Mouse (Mus musculus) neural tube, embryonic 13.5 days (tissue): ENCODE results near the gene Defb23. TPM values are rescaled to one million over a fixed set of nuclear protein-coding genes. Genes with fewer than 3 reads are reported as not detected.
"Not testable (repeated sequence)": the region's sequence is repeated elsewhere in the genome, so short reads cannot be mapped to it uniquely, and the experiment has no call there.

Experiments used
- ATAC-seq: fragments of 200-750 bp; cut with Nextera tagmentation; 2 replicates; pipeline ENCODE4 v1.8.0; 2017; ENCODE audit warnings: low read depth, mild to moderate bottlenecking, moderate TSS enrichment, moderate library complexity
- H3K27ac ChIP-seq: fragments of 300-500 bp; sonication (generic); replicated peaks from 2 replicates; pipeline ENCODE4 v1.5.1; 2015; ENCODE audit warnings: moderate library complexity, mild to moderate bottlenecking, inconsistent platforms
- H3K27me3 ChIP-seq: fragments of 300-500 bp; sonication (generic); 2 replicates; pipeline ENCODE4 v1.6.1; 2015; ENCODE audit warnings: mild to moderate bottlenecking, inconsistent platforms
- H3K36me3 ChIP-seq: fragments of 300-500 bp; sonication (generic); 2 replicates; pipeline ENCODE4 v1.6.1; 2015; ENCODE audit warnings: mild to moderate bottlenecking, inconsistent platforms
- H3K4me1 ChIP-seq: fragments of 300-500 bp; sonication (generic); replicated peaks from 2 replicates; pipeline ENCODE4 v1.6.1; 2015; ENCODE audit warnings: inconsistent platforms
- H3K4me2 ChIP-seq: fragments of 300-500 bp; sonication (generic); 2 replicates; pipeline ENCODE4 v1.6.1; 2015; ENCODE audit warnings: inconsistent platforms, mild to moderate bottlenecking, moderate library complexity
- H3K4me3 ChIP-seq: fragments of 300-500 bp; sonication (generic); 2 replicates; pipeline ENCODE4 v1.5.1; 2015; ENCODE audit warnings: mild to moderate bottlenecking, inconsistent platforms
- H3K9ac ChIP-seq: fragments of 300-500 bp; sonication (generic); 2 replicates; pipeline ENCODE4 v1.6.1; 2015; ENCODE audit warnings: moderate library complexity, mild to moderate bottlenecking, inconsistent platforms
- H3K9me3 ChIP-seq: fragments of 300-500 bp; sonication (generic); 2 replicates; pipeline ENCODE4 v1.6.1; 2016; ENCODE audit warnings: inconsistent platforms
- WGBS: fragments of 180-500 bp; shearing (Covaris S2); methylation state at CpG from one replicate; pipeline ENCODE4 v1.1.7; 2015; 5-methylcytosine and 5-hydroxymethylcytosine counted together
- polyA plus RNA-seq: library from polyadenylated mRNA; unstranded; fragments of >200 nt; fragmentation: Nextera tagmentation; extraction: Ambion mirVana; gene quantifications from 2 replicates; pipeline ENCODE4 v1.2.1, GENCODE M21; 2015

The Defb23 gene
- polyA plus RNA-seq, 1 experiment from 2014 or later, result not detected

DNA sequence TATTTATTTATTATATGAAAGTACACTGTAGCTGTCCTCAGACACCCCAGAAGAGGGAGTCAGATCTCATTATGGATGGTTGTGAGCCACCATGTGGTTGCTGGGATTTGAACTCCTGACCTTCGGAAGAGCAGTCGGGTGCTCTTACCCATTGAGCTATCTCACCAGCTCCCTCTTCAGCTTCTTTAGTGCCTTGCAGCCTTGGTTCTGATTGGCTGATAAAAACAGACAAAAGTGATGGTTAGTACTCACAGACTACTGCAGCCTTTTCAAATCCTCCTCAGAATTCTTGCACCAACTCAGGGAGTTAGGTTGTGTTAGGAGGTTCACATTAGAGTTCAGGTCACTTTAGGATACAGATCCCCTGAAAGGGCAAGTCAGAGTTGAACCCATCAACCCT lies 35.9 kb downstream of the Defb23 start:
- H3K27me3 ChIP-seq, H3K4me3 ChIP-seq, ATAC-seq, H3K27ac ChIP-seq, H3K4me2 ChIP-seq, H3K9ac ChIP-seq, H3K36me3 ChIP-seq, H3K9me3 ChIP-seq, H3K4me1 ChIP-seq: not testable (repeated sequence)
- 73% methylated on average over 2 of the region's 2 CpGs for WGBS

DNA sequence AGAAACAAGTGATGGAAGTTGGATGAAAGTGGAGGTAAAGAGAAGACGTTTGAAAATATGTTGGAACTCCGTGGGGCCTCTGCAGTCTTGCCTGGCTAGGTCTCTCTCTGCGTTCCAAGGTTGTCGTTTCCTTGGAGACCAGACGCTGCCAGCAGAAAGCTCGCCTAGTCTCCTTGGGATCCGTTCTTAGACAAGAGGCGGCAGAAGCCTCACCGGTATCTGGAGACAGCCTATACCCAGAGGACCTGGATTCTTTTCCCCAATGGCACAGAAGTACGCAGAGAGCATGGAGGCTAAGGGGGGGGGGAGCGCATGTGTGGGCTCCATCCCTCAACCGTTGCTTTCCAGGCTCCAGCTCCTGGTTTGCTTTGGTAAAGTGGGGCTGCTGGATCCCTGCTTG lies 36.9 kb downstream of the Defb23 start:
- Histone ChIP-seq H3K4me2 (peak overlapping the region; percentile 36), H3K27me3 (no peaks in the 10 kb centered on the region; the same call in 1 of the 2 replicates), H3K36me3 (no peaks in the 10 kb centered on the region), H3K27ac (no peak overlapping the region), H3K4me3 (no peak overlapping the region), H3K9me3 (no peaks in the 10 kb centered on the region), H3K9ac (0 out of 2 replicates have a peak overlapping the region, but pooled peaks have one; percentile 13), H3K4me1 (peaks cover 5% of the 10 kb centered on the region)
- WGBS, result 3% methylated on average over 12 of the region's 12 CpGs
- no peak for ATAC-seq

GRCm38 (mm10) chr2:152415786-152416185 lies 48.6 kb downstream of the Defb23 start:
- no peaks in the 10 kb centered on the region for H3K9me3 ChIP-seq
- 97% methylated on average over 3 of the region's 3 CpGs for WGBS
- peak overlapping the region; percentile 96; the same call in 1 of the 2 replicates for H3K9ac ChIP-seq
- H3K4me2 ChIP-seq, result peak overlapping the region; percentile 98
- H3K27me3 ChIP-seq, result no peaks in the 10 kb centered on the region
- no peak for ATAC-seq
- H3K4me3 ChIP-seq, result peak overlapping the region; percentile 92
- H3K27ac ChIP-seq, result peak overlapping the region; percentile 97; the same call in 1 of the 2 replicates
- H3K36me3 ChIP-seq, result no peaks in the 10 kb centered on the region
- H3K4me1 ChIP-seq, result peaks cover 40% of the 10 kb centered on the region

- H3K4me1 ChIP-seq, result peaks cover 45% of the 10 kb centered on the region
- H3K9ac ChIP-seq, result peak within 1 kb of the TSS; percentile 96
- H3K36me3 ChIP-seq, result no peaks in the 10 kb centered on the region
- 29% methylated on average over 4 of the region's 4 CpGs for WGBS
- ATAC-seq, result no peak
- H3K4me3 ChIP-seq, result peak within 1 kb of the TSS; percentile 92
- H3K27ac ChIP-seq, result peak within 1 kb of the TSS; percentile 97
- H3K9me3 ChIP-seq, result no peaks in the 10 kb centered on the region
- no peaks in the 10 kb centered on the region for H3K27me3 ChIP-seq
- peak within 1 kb of the TSS; percentile 98 for H3K4me2 ChIP-seq
Observed at GRCm38 (mm10) chr2:152415287-152415686, 49.1 kb downstream of the Defb23 start, which contains the start of gene 6820408C15Rik. 6820408C15Rik (plus strand) TSS chr2:152415587.

DNA sequence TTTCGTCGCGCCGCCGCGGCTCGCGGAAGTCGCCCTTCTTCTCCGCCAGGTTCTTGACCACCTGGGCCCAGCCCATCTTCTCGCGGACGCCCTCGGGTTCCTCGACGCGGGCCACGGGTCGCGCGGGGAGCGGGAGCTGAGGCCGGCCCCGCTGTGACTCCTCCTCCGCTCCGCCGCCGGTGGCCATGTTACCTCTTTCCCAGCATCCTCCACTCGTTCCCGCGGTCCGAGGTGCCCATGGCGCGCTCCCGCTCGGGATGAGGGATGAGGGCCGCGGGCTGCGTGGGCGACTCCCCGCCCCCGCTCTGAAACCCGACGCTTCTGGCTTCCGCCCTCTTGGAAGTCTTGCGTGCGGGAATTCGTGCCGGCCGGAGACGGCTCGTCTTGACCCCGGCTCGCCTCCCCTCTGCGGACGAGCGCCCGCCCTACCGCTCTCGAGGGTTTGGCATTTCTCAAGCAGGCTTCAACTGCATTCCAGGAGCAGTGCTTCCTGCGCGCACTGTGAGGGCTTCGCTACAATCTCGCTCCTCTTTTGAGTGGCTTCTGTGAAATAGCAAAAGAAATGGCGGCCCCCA lies 49.7 kb downstream of the Defb23 start, which contains the start of gene Zcchc3:
Gene Zcchc3, minus strand, starts transcription at position 437 of the 575 bp plus-strand sequence.
- no peaks in the 10 kb centered on the region for H3K36me3 ChIP-seq
- peak within 1 kb of the TSS; percentile 98 for H3K4me2 ChIP-seq
- no peaks in the 10 kb centered on the region for H3K9me3 ChIP-seq
- ATAC-seq, result peak; percentile 84
- peak within 1 kb of the TSS; percentile 92 for H3K4me3 ChIP-seq
- peaks cover 51% of the 10 kb centered on the region for H3K4me1 ChIP-seq
- no peaks in the 10 kb centered on the region for H3K27me3 ChIP-seq
- H3K9ac ChIP-seq, result peak within 1 kb of the TSS; percentile 96
- peak within 1 kb of the TSS; percentile 97 for H3K27ac ChIP-seq
- WGBS, result 0% methylated on average over 57 of the region's 65 CpGs

- ATAC-seq, result peak; percentile 34
- Histone ChIP-seq H3K4me3 (peak overlapping the region; percentile 92), H3K4me2 (peak overlapping the region; percentile 98), H3K9me3 (no peaks in the 10 kb centered on the region), H3K27ac (peak overlapping the region; percentile 97), H3K9ac (peak overlapping the region; percentile 96), H3K36me3 (no peaks in the 10 kb centered on the region), H3K4me1 (peaks cover 56% of the 10 kb centered on the region), H3K27me3 (no peaks in the 10 kb centered on the region)
- under 1% methylated on average over 81 of the region's 86 CpGs for WGBS
Observed at GRCm38 (mm10) chr2:152413765-152414584, 50.4 kb downstream of the Defb23 start.

GRCm38 (mm10) chr2:152413158-152413764 lies 51.2 kb downstream of the Defb23 start:
- no peaks in the 10 kb centered on the region for H3K27me3 ChIP-seq
- no peaks in the 10 kb centered on the region for H3K9me3 ChIP-seq
- peak overlapping the region; percentile 98 for H3K4me2 ChIP-seq
- no peak for ATAC-seq
- H3K36me3 ChIP-seq, result no peaks in the 10 kb centered on the region
- peak overlapping the region; percentile 92 for H3K4me3 ChIP-seq
- peaks cover 56% of the 10 kb centered on the region for H3K4me1 ChIP-seq
- H3K9ac ChIP-seq, result peak overlapping the region; percentile 96
- WGBS, result 2% methylated on average over 21 of the region's 21 CpGs
- H3K27ac ChIP-seq, result peak overlapping the region; percentile 97

GRCm38 (mm10) chr2:152412526-152413157 lies 51.8 kb downstream of the Defb23 start:
- Histone ChIP-seq H3K4me1 (peaks cover 56% of the 10 kb centered on the region), H3K9me3 (no peaks in the 10 kb centered on the region), H3K4me2 (peak overlapping the region; percentile 98), H3K9ac (peak overlapping the region; percentile 96), H3K27me3 (no peaks in the 10 kb centered on the region), H3K27ac (peak overlapping the region; percentile 97), H3K4me3 (peak overlapping the region; percentile 92), H3K36me3 (no peaks in the 10 kb centered on the region)
- 3% methylated on average over 15 of the region's 15 CpGs for WGBS
- no peak for ATAC-seq

GRCm38 (mm10) chr2:152411471-152411870 lies 52.9 kb downstream of the Defb23 start:
- Histone ChIP-seq H3K27me3 (no peaks in the 10 kb centered on the region), H3K4me3 (peak overlapping the region; percentile 92), H3K9me3 (no peaks in the 10 kb centered on the region), H3K9ac (peak overlapping the region; percentile 96), H3K4me2 (peak overlapping the region; percentile 98), H3K4me1 (peaks cover 58% of the 10 kb centered on the region), H3K27ac (peak overlapping the region; percentile 97), H3K36me3 (no peaks in the 10 kb centered on the region)
- 7% methylated on average over 7 of the region's 7 CpGs for WGBS
- ATAC-seq, result no peak

- peaks cover 61% of the 10 kb centered on the region for H3K4me1 ChIP-seq
- H3K4me2 ChIP-seq, result peak overlapping the region; percentile 98
- H3K9me3 ChIP-seq, result no peaks in the 10 kb centered on the region
- H3K27me3 ChIP-seq, result no peaks in the 10 kb centered on the region
- peak; percentile 61 for ATAC-seq
- peak overlapping the region; percentile 96 for H3K9ac ChIP-seq
- H3K4me3 ChIP-seq, result peak overlapping the region; percentile 92
- WGBS, result 1% methylated on average over 15 of the region's 15 CpGs
- H3K27ac ChIP-seq, result peak overlapping the region; percentile 97
- H3K36me3 ChIP-seq, result no peaks in the 10 kb centered on the region
Observed at GRCm38 (mm10) chr2:152410971-152411371, 53.4 kb downstream of the Defb23 start.

DNA sequence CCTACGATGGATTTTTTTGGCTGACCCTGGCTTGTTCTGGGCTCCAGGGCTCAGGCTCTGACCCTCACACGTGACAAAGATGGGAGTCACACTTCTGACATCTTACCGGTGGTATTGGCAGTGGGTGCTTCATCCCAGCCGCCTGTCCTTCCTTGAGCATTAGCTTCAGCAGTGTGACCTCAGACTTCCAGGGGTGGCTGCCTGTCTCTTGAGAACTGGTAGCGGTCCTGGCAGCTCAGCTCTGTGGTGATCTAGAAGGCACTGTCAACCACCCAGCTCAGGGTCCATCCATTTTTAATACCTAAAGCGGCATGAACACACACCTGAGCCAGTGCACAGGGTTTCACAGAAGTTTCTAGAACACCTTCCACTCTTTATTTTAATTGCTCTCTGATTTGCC lies 54.6 kb downstream of the Defb23 start:
- Histone ChIP-seq H3K27ac (peak overlapping the region; percentile 97), H3K36me3 (no peaks in the 10 kb centered on the region), H3K4me3 (no peak overlapping the region), H3K9ac (no peak overlapping the region), H3K27me3 (no peaks in the 10 kb centered on the region), H3K4me1 (peaks cover 60% of the 10 kb centered on the region), H3K9me3 (no peaks in the 10 kb centered on the region), H3K4me2 (no peak overlapping the region)
- no peak for ATAC-seq
- WGBS, result 83% methylated on average over 6 of the region's 6 CpGs
